In genomic region chr2:157724574-157724914, GRCm38 (mm10) we compare ENCODE assay signal across 12 mouse cellular contexts. TPM values are rescaled to one million over a fixed set of nuclear protein-coding genes. Genes with fewer than 3 reads are reported as not detected.
A peak's percentile ranks its signal among the peaks of the same experiment; 100 is the strongest.
DNase-seq lines count a peak whose midpoint lies in the region; ATAC-seq lines count a peak whose summit lies in the region.
"Had no signal": no experiment of that assay in that cellular context is flagged by ENCODE, and none has a peak within 500 bp of the region (broad histone marks: within the 10 kb centered on the region; RNA-seq: fewer than 3 reads in every experiment).

No protein-coding gene starts in this region.

- no peak overlapping the region for H3K4me2 ChIP-seq in kidney, embryonic 15.5 days
- no peak overlapping the region; the same call in 1 of the 2 replicates for H3K4me2 ChIP-seq in kidney, embryonic 16.5 days (replicated peaks; ENCODE audit: low read depth, low read length)
- no peak overlapping the region for H3K4me2 ChIP-seq in limb, embryonic 15.5 days
- no peak overlapping the region for H3K4me2 ChIP-seq in neural tube, embryonic 15.5 days

- peaks cover 17% of the 10 kb centered on the region for H3K4me1 ChIP-seq in kidney, embryonic 15.5 days
- H3K4me1 ChIP-seq in kidney, embryonic 16.5 days (ENCODE audit: insufficient read depth, low read length), result peaks cover 15% of the 10 kb centered on the region
- H3K4me1 ChIP-seq in hindbrain, embryonic 10.5 days (replicated peaks), result peaks cover 30% of the 10 kb centered on the region
- H3K4me1 ChIP-seq in limb, embryonic 15.5 days, result peaks cover 10% of the 10 kb centered on the region
- peaks cover 18% of the 10 kb centered on the region for H3K4me1 ChIP-seq in neural tube, embryonic 15.5 days

- no peak overlapping the region for H3K4me3 ChIP-seq in kidney, embryonic 15.5 days (replicated peaks)
- no peak overlapping the region for H3K4me3 ChIP-seq in kidney, embryonic 16.5 days (ENCODE audit: low read length)
- no peak overlapping the region for H3K4me3 ChIP-seq in hindbrain, embryonic 10.5 days
- no peak overlapping the region for H3K4me3 ChIP-seq in limb, embryonic 15.5 days
- H3K4me3 ChIP-seq in neural tube, embryonic 15.5 days (replicated peaks), result no peak overlapping the region
- H3K4me3 ChIP-seq: erythroblast, embryonic 14.5 days had no signal

- no peaks in the 10 kb centered on the region for H3K9me3 ChIP-seq in kidney, embryonic 15.5 days (replicated peaks)
- no peaks in the 10 kb centered on the region for H3K9me3 ChIP-seq in kidney, embryonic 16.5 days (ENCODE audit: low read length)
- no peaks in the 10 kb centered on the region for H3K9me3 ChIP-seq in hindbrain, embryonic 10.5 days
- no peaks in the 10 kb centered on the region for H3K9me3 ChIP-seq in limb, embryonic 15.5 days
- no peaks in the 10 kb centered on the region for H3K9me3 ChIP-seq in neural tube, embryonic 15.5 days (replicated peaks)

- no peaks in the 10 kb centered on the region for H3K36me3 ChIP-seq in kidney, embryonic 15.5 days
- no peaks in the 10 kb centered on the region for H3K36me3 ChIP-seq in kidney, embryonic 16.5 days (ENCODE audit: insufficient read depth, low read length)
- no peaks in the 10 kb centered on the region for H3K36me3 ChIP-seq in hindbrain, embryonic 10.5 days
- H3K36me3 ChIP-seq in limb, embryonic 15.5 days, result no peaks in the 10 kb centered on the region
- H3K36me3 ChIP-seq in neural tube, embryonic 15.5 days, result no peaks in the 10 kb centered on the region

- no peaks in the 10 kb centered on the region for H3K27me3 ChIP-seq in kidney, embryonic 15.5 days
- no peaks in the 10 kb centered on the region for H3K27me3 ChIP-seq in kidney, embryonic 16.5 days (ENCODE audit: insufficient read depth, low read length)
- no peaks in the 10 kb centered on the region; the same call in 1 of the 2 replicates for H3K27me3 ChIP-seq in hindbrain, embryonic 10.5 days (ENCODE audit: insufficient read depth, poor library complexity, severe bottlenecking)
- H3K27me3 ChIP-seq in limb, embryonic 15.5 days, result no peaks in the 10 kb centered on the region
- H3K27me3 ChIP-seq in neural tube, embryonic 15.5 days (replicated peaks), result no peaks in the 10 kb centered on the region

- 0 out of 2 replicates have a peak overlapping the region, but pooled peaks have one; percentile 7 for H3K27ac ChIP-seq in kidney, embryonic 15.5 days
- no peak overlapping the region for H3K27ac ChIP-seq in kidney, embryonic 16.5 days (ENCODE audit: low read length)
- H3K27ac ChIP-seq in hindbrain, embryonic 10.5 days, result peak overlapping the region; percentile 82
- H3K27ac ChIP-seq in limb, embryonic 15.5 days, result peak overlapping the region; percentile 38; the same call in 1 of the 2 replicates
- peak overlapping the region; percentile 56 for H3K27ac ChIP-seq in neural tube, embryonic 15.5 days (replicated peaks)

- WGBS in kidney, embryonic 15.5 days, result 42% methylated on average over 5 of the region's 5 CpGs
- WGBS in kidney, embryonic 16.5 days, result 41% methylated on average over 5 of the region's 5 CpGs
- 63% methylated on average over 5 of the region's 5 CpGs for WGBS in hindbrain, embryonic 10.5 days
- WGBS in limb, embryonic 15.5 days, result 42% methylated on average over 5 of the region's 5 CpGs
- 30% methylated on average over 5 of the region's 5 CpGs for WGBS in neural tube, embryonic 15.5 days

- ATAC-seq in kidney, embryonic 15.5 days (replicated peaks; ENCODE audit: low FRiP score), result no peak
- no peak for ATAC-seq in kidney, embryonic 16.5 days (ENCODE audit: low FRiP score, low TSS enrichment)
- no peak for ATAC-seq in limb, embryonic 15.5 days (ENCODE audit: insufficient number of reproducible peaks, low FRiP score, low TSS enrichment, low read depth)
- ATAC-seq in neural tube, embryonic 15.5 days (ENCODE audit: low FRiP score), result no peak; the same call in 1 of the 2 replicates
- ATAC-seq: activated CD4-positive, CD25-positive, alpha-beta regulatory T cell, adult 4 months had no signal

- DNase-seq in hindbrain, embryonic 10.5 days (ENCODE audit: low spot score), result no peak
- no peak for DNase-seq in frontal cortex, postnatal 14 days (ENCODE audit: low spot score in 2 of 2)
- DNase-seq in kidney, postnatal 25 days, result no peak
- DNase-seq: kidney, adult 18-20 months; liver; thymus, postnatal 25 days had no signal

- H3K9ac ChIP-seq in kidney, embryonic 15.5 days, result no peak overlapping the region
- H3K9ac ChIP-seq in kidney, embryonic 16.5 days (replicated peaks; ENCODE audit: low read length), result no peak overlapping the region
- H3K9ac ChIP-seq in limb, embryonic 15.5 days, result no peak overlapping the region
- H3K9ac ChIP-seq in neural tube, embryonic 15.5 days (replicated peaks), result no peak overlapping the region

RNA-seq across cellular contexts. Expression of gene Ctnnbl1, which starts 12.7 kb away (rescaled TPM):
- polyA plus RNA-seq in kidney, embryonic 15.5 days (2015; fragmentation: Nextera tagmentation; extraction: Ambion mirVana), result 72.7 and 75.3 TPM in 2 replicates
- 71.6 and 72.0 TPM in 2 replicates for polyA plus RNA-seq in kidney, embryonic 16.5 days (2015; fragmentation: Nextera tagmentation; extraction: Ambion mirVana)
- polyA plus RNA-seq in hindbrain, embryonic 10.5 days (2016; fragmentation: Nextera tagmentation; extraction: Ambion mirVana), result 93.4 and 95.9 TPM in 2 replicates
- polyA plus RNA-seq in limb, embryonic 15.5 days (2015; fragmentation: Nextera tagmentation; extraction: Ambion mirVana), result 48.9 and 51.0 TPM in 2 replicates
- 51.3 and 52.6 TPM in 2 replicates for polyA plus RNA-seq in neural tube, embryonic 15.5 days (2015; fragmentation: Nextera tagmentation; extraction: Ambion mirVana)
